Mouse (Mus musculus): ENCODE measurements around the gene Slc30a1. TPM values are rescaled to one million over a fixed set of nuclear protein-coding genes. Genes with fewer than 3 reads are reported as not detected.

Gene Slc30a1
- polyA plus RNA-seq (2015; fragmentation: Nextera tagmentation; extraction: Ambion mirVana), result 4.2 and 4.5 TPM in 2 replicates

GRCm38 (mm10) chr1:191906571-191907430, at the start of gene Slc30a1:
Gene Slc30a1 (plus strand): TSS chr1:191906767.
- peaks cover 48% of the 10 kb centered on the region for H3K4me1 ChIP-seq (replicated peaks)
- H3K9me3 ChIP-seq, result no peaks in the 10 kb centered on the region
- no peaks in the 10 kb centered on the region for H3K27me3 ChIP-seq
- peak within 1 kb of the TSS; percentile 91 for H3K4me2 ChIP-seq
- peak within 1 kb of the TSS; percentile 85 for H3K4me3 ChIP-seq
- WGBS, result 1% methylated on average over 102 of the region's 104 CpGs
- H3K36me3 ChIP-seq, result peaks cover 9% of the 10 kb centered on the region
- H3K9ac ChIP-seq, result peak within 1 kb of the TSS; percentile 75
- peak; percentile 99 for ATAC-seq (ENCODE audit: low FRiP score, low read depth)
- peak within 1 kb of the TSS; percentile 95 for H3K27ac ChIP-seq (replicated peaks)

DNA sequence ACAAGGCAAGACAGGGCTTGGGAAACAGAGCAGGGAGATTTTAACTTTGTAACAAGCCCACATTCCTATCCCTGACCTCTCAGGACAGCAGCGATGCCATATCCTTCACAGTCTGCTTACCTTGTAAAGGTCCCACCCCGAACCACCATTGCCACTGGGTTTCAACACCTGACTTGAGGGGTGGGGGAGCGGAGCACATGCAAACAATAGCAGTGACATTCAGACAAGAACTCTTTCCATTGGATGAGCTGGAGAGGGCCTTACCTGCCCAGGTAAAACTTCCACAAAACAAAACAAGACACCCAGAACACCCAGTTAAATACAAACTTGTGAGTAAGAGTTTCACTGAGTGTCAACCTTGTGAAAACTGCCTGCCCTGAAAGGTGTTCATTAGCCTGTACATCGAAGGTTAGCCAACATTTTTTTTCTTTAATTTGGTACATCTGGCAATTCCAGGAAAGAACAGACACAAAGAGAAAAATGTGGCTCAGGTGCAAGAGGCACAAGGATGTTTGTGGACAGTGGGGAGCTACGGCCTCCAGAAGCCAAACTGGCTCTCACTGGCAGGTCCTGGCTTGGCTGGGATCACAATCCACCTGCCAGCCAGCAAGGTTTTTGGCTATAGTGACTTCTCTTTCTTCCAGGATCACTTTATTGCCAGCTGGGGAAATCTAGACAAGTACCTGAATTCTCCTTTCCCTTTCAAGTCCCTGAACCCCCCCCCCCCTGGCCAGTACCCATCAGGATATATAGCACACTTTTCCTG, 49.5 kb upstream of the Slc30a1 start:
- no peaks in the 10 kb centered on the region for H3K9me3 ChIP-seq
- H3K4me2 ChIP-seq, result no peak overlapping the region
- 83% methylated on average over 5 of the region's 5 CpGs for WGBS
- no peaks in the 10 kb centered on the region for H3K36me3 ChIP-seq
- H3K4me1 ChIP-seq (replicated peaks), result no peaks in the 10 kb centered on the region
- H3K27me3 ChIP-seq, result no peaks in the 10 kb centered on the region
- no peak for ATAC-seq (ENCODE audit: low FRiP score, low read depth)
- no peak overlapping the region for H3K27ac ChIP-seq (replicated peaks)
- no peak overlapping the region for H3K9ac ChIP-seq
- no peak overlapping the region for H3K4me3 ChIP-seq

DNA sequence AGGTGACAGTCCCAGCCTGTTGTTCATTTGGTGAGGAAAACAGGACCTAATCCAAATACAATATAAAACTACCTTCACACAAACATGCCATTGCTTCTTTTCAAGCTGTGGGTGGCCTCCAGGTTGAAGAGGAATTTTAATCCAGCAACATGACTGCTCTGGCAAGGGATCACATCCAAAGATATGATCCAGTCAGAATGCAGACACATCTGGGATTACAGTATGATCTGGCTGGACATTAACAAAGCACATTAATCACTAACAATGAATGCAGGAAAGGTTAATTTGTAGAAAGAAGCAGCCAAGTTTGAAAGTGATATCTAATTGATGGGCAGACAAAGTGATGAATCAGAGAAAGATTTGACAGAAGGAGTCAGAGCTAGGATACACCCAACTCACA, 48.4 kb upstream of the Slc30a1 start:
- Histone ChIP-seq H3K27me3 (no peaks in the 10 kb centered on the region), H3K4me2 (no peak overlapping the region), H3K9me3 (no peaks in the 10 kb centered on the region), H3K4me3 (no peak overlapping the region), H3K27ac (replicated peaks) (no peak overlapping the region), H3K9ac (no peak overlapping the region), H3K36me3 (no peaks in the 10 kb centered on the region), H3K4me1 (replicated peaks) (0 out of 2 replicates have a peak, but pooled peaks cover 7% of the 10 kb centered on the region)
- no peak for ATAC-seq (ENCODE audit: low FRiP score, low read depth)

- ATAC-seq (ENCODE audit: low FRiP score, low read depth), result no peak
Observed at GRCm38 (mm10) chr1:191859847-191860246, 46.7 kb upstream of the Slc30a1 start.

DNA sequence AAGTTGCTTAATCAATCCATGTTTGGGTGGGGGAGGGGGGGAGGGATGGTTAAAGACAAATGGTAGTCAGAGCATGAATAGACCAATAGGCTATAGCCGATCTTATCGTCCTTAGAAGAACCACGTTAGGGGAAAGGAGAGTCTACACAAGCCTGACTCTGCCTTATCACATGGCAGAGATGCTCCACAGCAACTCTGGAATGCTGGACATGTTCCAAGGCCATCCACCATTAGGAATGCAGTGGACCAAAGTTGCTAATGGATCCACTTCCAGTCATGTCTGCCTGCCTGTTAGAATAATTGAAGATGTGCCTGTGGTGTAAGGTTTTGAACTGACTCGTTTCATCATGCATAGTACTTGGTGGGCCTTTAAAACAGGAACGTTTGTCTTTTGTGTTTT, 45.3 kb upstream of the Slc30a1 start:
- Histone ChIP-seq H3K36me3 (no peaks in the 10 kb centered on the region), H3K27me3 (no peaks in the 10 kb centered on the region), H3K4me2 (no peak overlapping the region), H3K4me1 (replicated peaks) (0 out of 2 replicates have a peak, but pooled peaks cover 7% of the 10 kb centered on the region), H3K9me3 (no peaks in the 10 kb centered on the region), H3K9ac (no peak overlapping the region), H3K4me3 (no peak overlapping the region), H3K27ac (replicated peaks) (no peak overlapping the region)
- 89% methylated on average over 5 of the region's 5 CpGs for WGBS
- no peak for ATAC-seq (ENCODE audit: low FRiP score, low read depth)

More at GRCm38 (mm10) chr1:191859847-191860246, 46.7 kb upstream of the Slc30a1 start:
- no peaks in the 10 kb centered on the region for H3K36me3 ChIP-seq
- H3K27ac ChIP-seq (replicated peaks), result no peak overlapping the region
- H3K9ac ChIP-seq, result no peak overlapping the region
- H3K4me2 ChIP-seq, result no peak overlapping the region
- 83% methylated on average over 3 of the region's 3 CpGs for WGBS
- no peaks in the 10 kb centered on the region for H3K27me3 ChIP-seq
- H3K4me1 ChIP-seq (replicated peaks), result 0 out of 2 replicates have a peak, but pooled peaks cover 7% of the 10 kb centered on the region
- H3K4me3 ChIP-seq, result no peak overlapping the region
- H3K9me3 ChIP-seq, result no peaks in the 10 kb centered on the region

- no peaks in the 10 kb centered on the region for H3K9me3 ChIP-seq
- H3K27ac ChIP-seq (replicated peaks), result no peak overlapping the region
- 82% methylated on average over 4 of the region's 4 CpGs for WGBS
- H3K4me3 ChIP-seq, result no peak overlapping the region
- H3K4me1 ChIP-seq (replicated peaks), result 0 out of 2 replicates have a peak, but pooled peaks cover 7% of the 10 kb centered on the region
- H3K4me2 ChIP-seq, result no peak overlapping the region
- H3K27me3 ChIP-seq, result no peaks in the 10 kb centered on the region
- H3K36me3 ChIP-seq, result no peaks in the 10 kb centered on the region
- no peak for ATAC-seq (ENCODE audit: low FRiP score, low read depth)
- H3K9ac ChIP-seq, result no peak overlapping the region
Observed at GRCm38 (mm10) chr1:191863833-191864550, 42.6 kb upstream of the Slc30a1 start.

GRCm38 (mm10) chr1:191864551-191865027, 42.0 kb upstream of the Slc30a1 start:
- Histone ChIP-seq H3K9me3 (no peaks in the 10 kb centered on the region), H3K4me1 (replicated peaks) (0 out of 2 replicates have a peak, but pooled peaks cover 7% of the 10 kb centered on the region), H3K9ac (no peak overlapping the region), H3K4me3 (no peak overlapping the region), H3K4me2 (no peak overlapping the region), H3K36me3 (no peaks in the 10 kb centered on the region), H3K27ac (replicated peaks) (no peak overlapping the region), H3K27me3 (no peaks in the 10 kb centered on the region)
- 90% methylated on average over 8 of the region's 8 CpGs for WGBS
- no peak for ATAC-seq (ENCODE audit: low FRiP score, low read depth)

DNA sequence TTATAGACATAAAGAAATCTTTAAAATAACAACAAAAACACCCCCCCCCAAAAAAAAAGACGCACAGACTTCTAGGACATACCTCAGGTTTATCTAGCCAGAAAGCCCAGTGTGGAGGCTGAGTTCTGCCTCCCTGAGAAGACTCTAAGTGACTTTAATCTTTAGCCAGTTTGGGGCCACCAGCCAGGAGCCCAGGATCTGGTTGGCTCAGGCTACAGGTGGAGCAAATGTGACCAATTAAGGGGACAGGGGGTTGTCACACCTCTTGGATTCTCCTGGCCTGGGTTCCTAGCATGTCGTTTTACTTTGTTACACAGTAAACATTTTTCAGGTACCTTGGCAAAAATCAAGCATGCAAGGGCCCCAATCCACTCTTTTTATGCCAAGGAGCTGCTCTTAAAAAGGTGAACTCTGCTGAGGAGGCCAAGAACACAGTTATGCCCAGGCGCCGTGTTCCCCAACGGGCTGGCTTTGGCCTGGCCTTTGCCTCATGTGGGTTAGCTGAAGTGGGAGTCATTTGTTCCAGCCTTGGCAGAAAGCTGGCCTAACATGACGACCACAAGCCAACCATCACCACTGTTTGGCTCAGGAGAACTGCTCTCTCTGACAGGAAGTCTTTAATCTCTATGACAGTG, 34.4 kb upstream of the Slc30a1 start:
- ATAC-seq (ENCODE audit: low FRiP score, low read depth), result no peak
- Histone ChIP-seq H3K27me3 (no peaks in the 10 kb centered on the region), H3K4me3 (no peak overlapping the region), H3K36me3 (no peaks in the 10 kb centered on the region), H3K4me2 (no peak overlapping the region), H3K4me1 (replicated peaks) (no peaks in the 10 kb centered on the region), H3K27ac (replicated peaks) (no peak overlapping the region), H3K9ac (no peak overlapping the region), H3K9me3 (no peaks in the 10 kb centered on the region)
- WGBS, result 86% methylated on average over 6 of the region's 6 CpGs

DNA sequence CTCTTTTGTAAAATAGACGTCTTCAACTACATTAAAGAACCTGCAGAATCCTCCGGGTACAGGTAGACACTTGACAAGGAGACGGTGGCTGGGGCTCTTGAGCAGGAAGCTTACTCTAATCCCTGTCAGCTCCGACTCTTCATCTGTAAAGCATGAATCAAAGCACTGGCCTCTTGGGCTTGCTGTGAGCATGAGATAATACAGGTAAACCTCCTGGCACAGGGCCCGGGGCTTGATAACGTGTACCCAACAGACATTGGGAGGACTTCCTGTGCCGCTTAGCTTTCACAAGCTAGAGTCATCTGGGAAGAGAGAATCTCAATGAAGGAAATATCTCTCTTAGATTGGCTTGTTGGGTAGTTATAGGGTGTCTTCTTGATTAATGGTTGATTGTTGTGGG, 31.6 kb upstream of the Slc30a1 start:
- no peak overlapping the region for H3K4me2 ChIP-seq
- H3K36me3 ChIP-seq, result no peaks in the 10 kb centered on the region
- 91% methylated on average over 7 of the region's 7 CpGs for WGBS
- H3K9me3 ChIP-seq, result no peaks in the 10 kb centered on the region
- no peaks in the 10 kb centered on the region for H3K27me3 ChIP-seq
- no peaks in the 10 kb centered on the region for H3K4me1 ChIP-seq (replicated peaks)
- no peak for ATAC-seq (ENCODE audit: low FRiP score, low read depth)
- H3K4me3 ChIP-seq, result no peak overlapping the region
- H3K9ac ChIP-seq, result no peak overlapping the region
- H3K27ac ChIP-seq (replicated peaks), result no peak overlapping the region

DNA sequence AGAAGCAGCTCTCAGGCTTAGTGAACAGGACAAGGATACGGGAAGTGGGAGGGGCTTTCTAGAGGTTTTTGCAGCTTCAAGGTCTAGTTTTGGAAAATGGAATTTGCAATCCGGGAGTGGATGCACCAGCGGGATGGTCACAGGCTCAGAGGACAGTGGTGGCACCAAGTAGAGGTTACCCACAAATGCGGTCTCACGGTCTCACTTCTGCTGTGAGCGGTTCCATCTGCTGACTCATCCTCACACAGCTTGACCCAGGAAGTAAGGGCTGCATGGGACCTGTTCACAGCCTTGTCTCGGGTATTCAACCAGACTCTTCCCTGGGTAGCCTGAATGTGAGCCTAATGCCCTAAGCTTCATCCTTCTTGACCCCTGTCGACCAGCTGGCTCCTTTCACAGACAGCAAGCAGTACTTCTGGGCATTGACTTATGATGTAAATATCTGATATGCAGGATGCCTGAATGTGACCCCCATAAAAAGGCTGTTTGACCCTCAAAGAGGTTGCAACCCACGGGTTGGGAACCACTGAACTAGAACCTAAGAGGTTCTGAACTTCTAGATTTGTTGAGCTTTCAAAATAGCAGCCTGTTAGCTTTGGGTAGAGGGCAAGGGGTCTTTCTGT, 30.8 kb upstream of the Slc30a1 start:
- WGBS, result 70% methylated on average over 9 of the region's 9 CpGs

DNA sequence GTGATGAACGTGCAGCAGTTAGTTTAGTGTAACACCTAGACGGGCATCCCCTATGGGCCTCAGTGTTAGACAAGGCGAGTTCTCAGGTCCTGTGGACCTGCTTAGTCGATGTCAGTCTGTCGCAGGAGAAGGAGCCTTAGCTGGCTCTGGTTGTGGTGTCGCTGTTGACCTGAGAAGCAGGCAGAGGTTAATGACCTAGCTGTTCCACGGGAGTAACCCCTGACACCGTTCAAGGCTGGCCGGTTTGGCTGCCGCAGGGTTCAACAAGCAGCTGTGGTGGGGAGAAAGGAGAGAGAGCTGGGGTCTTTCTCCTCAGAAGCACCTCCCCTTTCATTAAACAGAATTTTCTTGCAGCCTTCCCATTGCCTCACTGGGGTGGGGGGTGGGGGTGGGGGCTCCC, 28.9 kb upstream of the Slc30a1 start:
- no peak overlapping the region for H3K4me3 ChIP-seq
- H3K36me3 ChIP-seq, result no peaks in the 10 kb centered on the region
- no peak overlapping the region for H3K27ac ChIP-seq (replicated peaks)
- no peak for ATAC-seq (ENCODE audit: low FRiP score, low read depth)
- no peaks in the 10 kb centered on the region for H3K9me3 ChIP-seq
- H3K4me1 ChIP-seq (replicated peaks), result no peaks in the 10 kb centered on the region
- 73% methylated on average over 10 of the region's 10 CpGs for WGBS
- H3K9ac ChIP-seq, result no peak overlapping the region
- H3K27me3 ChIP-seq, result no peaks in the 10 kb centered on the region
- H3K4me2 ChIP-seq, result no peak overlapping the region

More for the DNA sequence above, 30.8 kb upstream of the Slc30a1 start:
- H3K4me3 ChIP-seq, result no peak overlapping the region
- H3K9ac ChIP-seq, result no peak overlapping the region
- H3K4me1 ChIP-seq (replicated peaks), result no peaks in the 10 kb centered on the region
- H3K27ac ChIP-seq (replicated peaks), result no peak overlapping the region
- no peaks in the 10 kb centered on the region for H3K9me3 ChIP-seq
- H3K36me3 ChIP-seq, result no peaks in the 10 kb centered on the region
- H3K27me3 ChIP-seq, result no peaks in the 10 kb centered on the region
- no peak overlapping the region for H3K4me2 ChIP-seq
- no peak for ATAC-seq (ENCODE audit: low FRiP score, low read depth)

All from hindbrain, embryonic 15.5 days (tissue).